Mouse (Mus musculus) CH12.LX (cell line): ENCODE results near the gene 1500011B03Rik. TPM values are rescaled to one million over a fixed set of nuclear protein-coding genes. Genes with fewer than 3 reads are reported as not detected.
"Not testable (repeated sequence)": the region's sequence is repeated elsewhere in the genome, so short reads cannot be mapped to it uniquely, and the experiment has no call there.

Experiments used
- DNase-seq: peaks from one replicate; pipeline ENCODE4 v3.0.0-alpha.2; 2013; ENCODE audit errors: extremely low read depth
- H3K27ac ChIP-seq: 2 replicates; pipeline ENCODE4 v1.5.1; 2012; ENCODE audit warnings: low read depth, mild to moderate bottlenecking, control low read depth, moderate library complexity; ENCODE audit not compliant: insufficient read depth
- H3K27me3 ChIP-seq: replicated peaks from 2 replicates; pipeline ENCODE3; 2012; ENCODE audit warnings: inconsistent platforms
- H3K36me3 ChIP-seq, 2 experiments: replicated peaks in 1 of 2; 2 replicates each; pipeline versions ENCODE3 to v1.6.1; 2012; ENCODE audit warnings: inconsistent platforms in 1 of 2, low read length in 1 of 2, mild to moderate bottlenecking in 1 of 2, mixed read lengths in 1 of 2, moderate library complexity in 1 of 2; ENCODE audit not compliant: control insufficient read depth in 1 of 2, insufficient read depth in 1 of 2
- H3K4me1 ChIP-seq, 2 experiments: 2 replicates each; pipeline ENCODE4 v1.6.1; 2012; ENCODE audit warnings: inconsistent platforms in 1 of 2, moderate library complexity in 1 of 2; ENCODE audit not compliant: insufficient read depth in 2 of 2, control insufficient read depth in 1 of 2
- H3K4me2 ChIP-seq: 2 replicates; pipeline ENCODE4 v1.6.1; 2012; ENCODE audit warnings: low read depth, mild to moderate bottlenecking, control low read depth; ENCODE audit not compliant: poor library complexity, insufficient read depth, severe bottlenecking
- H3K4me3 ChIP-seq, 3 experiments: fragments of 150-350 bp in 1 of 3; sonication (generic) in 1 of 3; replicated peaks in 1 of 3; 2 replicates each; pipeline versions ENCODE3 to v1.5.1; 2011 to 2012; ENCODE audit warnings: low read depth in 2 of 3, low read length in 2 of 3, mild to moderate bottlenecking in 2 of 3, moderate library complexity in 2 of 3, control low read depth in 1 of 3, improper control_type of control experiment in 1 of 3, inconsistent platforms in 1 of 3, mixed read lengths in 1 of 3; ENCODE audit not compliant: poor library complexity in 1 of 3
- H3K79me2 ChIP-seq: replicated peaks from 2 replicates; pipeline ENCODE4 v1.6.1; 2012; ENCODE audit warnings: mild to moderate bottlenecking, moderate library complexity; ENCODE audit not compliant: control insufficient read depth, poor library complexity, insufficient read depth, severe bottlenecking; ENCODE audit errors: extremely low read depth
- H3K9ac ChIP-seq: 2 replicates; pipeline ENCODE4 v1.6.1; 2012; ENCODE audit warnings: low read depth, mild to moderate bottlenecking, control low read depth, moderate library complexity; ENCODE audit not compliant: insufficient read depth
- H3K9me3 ChIP-seq: replicated peaks from 2 replicates; pipeline ENCODE3; 2012; ENCODE audit warnings: low read length, inconsistent platforms, mixed read lengths
- CHD1 ChIP-seq: IDR thresholded peaks from 2 replicates; pipeline ENCODE4 v1.6.1; 2012; ENCODE audit warnings: low read depth, low read length, improper control_type of control experiment, inconsistent platforms
- CHD2 ChIP-seq: IDR thresholded peaks from 2 replicates; pipeline ENCODE4 v1.6.1; 2011; ENCODE audit warnings: low read length, improper control_type of control experiment
- EP300 ChIP-seq: IDR thresholded peaks from 2 replicates; pipeline ENCODE4 v1.6.1; 2011; ENCODE audit warnings: low read length, improper control_type of control experiment
- JUN ChIP-seq: IDR thresholded peaks from 2 replicates; pipeline ENCODE4 v1.6.1; 2011; ENCODE audit warnings: low read depth, mild to moderate bottlenecking, low read length, improper control_type of control experiment, moderate library complexity; ENCODE audit not compliant: insufficient read depth
- KAT2A ChIP-seq: IDR thresholded peaks from 2 replicates; pipeline ENCODE4 v1.6.1; 2012; ENCODE audit warnings: low read length, improper control_type of control experiment, inconsistent platforms; ENCODE audit not compliant: insufficient replicate concordance
- MAZ ChIP-seq: IDR thresholded peaks from 2 replicates; pipeline ENCODE4 v1.6.1; 2012; ENCODE audit warnings: low read depth, mild to moderate bottlenecking, inconsistent platforms, low read length, improper control_type of control experiment, moderate library complexity
- NELFE ChIP-seq: IDR thresholded peaks from 2 replicates; pipeline ENCODE4 v1.6.1; 2011; ENCODE audit warnings: low read depth, low read length, improper control_type of control experiment
- NRF1 ChIP-seq: IDR thresholded peaks from 2 replicates; pipeline ENCODE4 v1.6.1; 2014; ENCODE audit warnings: low read depth, mild to moderate bottlenecking, inconsistent platforms, low read length, improper control_type of control experiment, moderate library complexity
- POLR2A ChIP-seq: IDR thresholded peaks from 2 replicates; pipeline ENCODE4 v1.6.1; 2011; ENCODE audit warnings: low read depth, mild to moderate bottlenecking, improper control_type of control experiment, low read length
- POLR2AphosphoS2 ChIP-seq: IDR thresholded peaks from 2 replicates; pipeline ENCODE4 v1.6.1; 2011; ENCODE audit warnings: low read depth, low read length, improper control_type of control experiment
- RAD21 ChIP-seq: IDR thresholded peaks from 2 replicates; pipeline ENCODE4 v1.6.1; 2011; ENCODE audit warnings: low read depth, mild to moderate bottlenecking, low read length, improper control_type of control experiment, moderate library complexity
- SIN3A ChIP-seq: IDR thresholded peaks from 2 replicates; pipeline ENCODE4 v1.6.1; 2012; ENCODE audit warnings: low read length, improper control_type of control experiment, inconsistent platforms
- SMC3 ChIP-seq: IDR thresholded peaks from 2 replicates; pipeline ENCODE4 v1.6.1; 2011; ENCODE audit warnings: low read depth, low read length, improper control_type of control experiment
- TBP ChIP-seq: conservative IDR thresholded peaks from 2 replicates; pipeline ENCODE4 v1.6.1; 2011; ENCODE audit warnings: low read depth, low read length, improper control_type of control experiment
- USF1 ChIP-seq: IDR thresholded peaks from 2 replicates; pipeline ENCODE4 v1.6.1; 2014; ENCODE audit warnings: low read depth, mild to moderate bottlenecking, inconsistent platforms, low read length, improper control_type of control experiment
- USF2 ChIP-seq: conservative IDR thresholded peaks from 2 replicates; pipeline ENCODE4 v1.6.1; 2011; ENCODE audit warnings: low read depth, low read length, improper control_type of control experiment
- dilution Hi-C: fragments of 300-500 bp; cut with MboI; formaldehyde crosslinking; loops from 2 replicates; pipeline ENCODE4 v1.14.3; 2020; ENCODE audit warnings: low sequenced_read_pairs; ENCODE audit not compliant: extremely low pct_unique_long_range_greater_than_20kb, extremely low pct_ligation_motif_present
- in situ Hi-C: fragments of 300-500 bp; cut with MboI; formaldehyde crosslinking; loops from 3 replicates; pipeline ENCODE4 v1.14.3; 2019; ENCODE audit warnings: low sequenced_read_pairs, low pct_ligation_motif_present, low pct_unique_long_range_greater_than_20kb, mixed read lengths
- polyA plus RNA-seq: library from polyadenylated mRNA; unstranded; fragments of >175 nt; gene quantifications from 2 replicates; pipeline ENCODE4 v1.2.1, GENCODE M21; 2012; ENCODE audit warnings: low read depth; ENCODE audit not compliant: insufficient read length
- total RNA-seq, 2 experiments: library from RNA; depleted of rRNA; stranded (reverse); fragments of 300-350 nt in 1 of 2; fragments of >200 nt in 1 of 2; gene quantifications; 2 replicates each; pipeline ENCODE4 v1.2.3; 2012 to 2014

1500011B03Rik gene
- total and polyA plus RNA-seq, 3 experiments = 15.5 to 39.1 (median 31.4) TPM

DNA sequence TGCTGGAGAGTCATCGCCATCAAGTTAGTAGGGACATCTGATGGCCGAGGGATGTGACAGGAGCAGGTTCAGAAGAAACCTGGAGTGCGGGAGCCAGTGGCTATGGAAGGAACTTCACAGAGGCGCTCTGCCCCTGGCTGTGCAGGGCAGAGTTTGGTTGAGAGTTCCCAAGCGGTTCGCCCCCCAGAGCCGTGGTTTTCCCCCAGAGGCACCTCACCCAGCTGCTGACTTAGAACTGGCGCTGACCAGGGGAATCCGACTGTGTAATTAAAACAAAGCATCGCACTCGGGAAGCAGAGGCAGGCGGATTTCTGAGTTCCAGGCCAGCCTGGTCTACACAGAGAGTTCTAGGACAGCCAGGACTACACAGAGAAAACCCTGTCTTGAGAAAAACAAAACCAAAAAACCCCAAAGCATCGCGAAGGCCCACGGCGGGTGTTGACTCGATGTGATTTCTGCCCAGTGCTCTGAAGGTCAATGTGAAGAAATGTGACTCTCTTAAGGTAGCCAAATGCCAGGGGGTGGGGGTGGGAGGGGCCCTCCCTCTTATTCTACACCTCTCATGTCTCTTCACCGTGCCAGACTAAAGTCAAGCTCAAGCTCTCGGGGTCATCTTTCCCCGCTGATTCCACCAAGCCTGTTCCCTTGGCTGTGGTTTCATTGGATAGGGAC lies 28.4 kb upstream of the 1500011B03Rik start:
- Histone ChIP-seq H3K79me2 (no peaks in the 10 kb centered on the region), H3K9ac (no peak overlapping the region), H3K36me3 (no peaks in the 10 kb centered on the region), H3K9me3 (no peaks in the 10 kb centered on the region), H3K27ac (no peak overlapping the region), H3K4me3 (no peak overlapping the region), H3K27me3 (peaks cover 3% of the 10 kb centered on the region), H3K4me1 (peaks cover 8 to 16% of the 10 kb centered on the region in 2 experiments), H3K4me2 (no peak overlapping the region)
- dilution Hi-C loops = no loop called here
- TF ChIP-seq JUN = no peak
- TF ChIP-seq NRF1 = no peak
- no peak for TF ChIP-seq CHD2
- TF ChIP-seq MAZ = no peak
- TF ChIP-seq RAD21 = no peak
- TF ChIP-seq NELFE = no peak
- no peak for TF ChIP-seq EP300
- TF ChIP-seq KAT2A = no peak
- no peak for TF ChIP-seq POLR2A
- no peak for TF ChIP-seq SMC3
- no peak for TF ChIP-seq CHD1
- no peak for TF ChIP-seq POLR2AphosphoS2
- no peak for TF ChIP-seq SIN3A
- no peak for TF ChIP-seq USF1
- DNase-seq = no peak
- in situ Hi-C loops = no loop called here

DNA sequence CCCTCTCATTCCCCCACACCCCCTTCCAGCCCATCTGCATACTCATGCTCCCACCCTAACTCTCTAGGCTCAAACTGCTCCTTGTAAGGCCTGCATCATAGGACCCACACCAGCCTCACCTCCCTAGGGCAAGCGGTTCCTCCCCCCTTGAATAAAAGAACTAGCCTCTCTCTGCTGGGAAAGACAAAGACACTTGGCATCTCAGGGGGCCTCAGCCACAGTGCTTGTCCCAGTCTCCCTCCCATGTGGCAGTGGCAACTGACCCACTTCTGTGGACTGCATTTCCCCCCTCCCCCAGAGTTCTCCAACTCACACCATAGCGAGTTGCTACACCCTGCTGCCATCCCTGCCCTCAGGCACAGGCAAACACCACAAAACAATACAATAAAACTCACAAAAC lies 21.1 kb upstream of the 1500011B03Rik start:
- H3K9ac ChIP-seq, H3K9me3 ChIP-seq, H3K79me2 ChIP-seq, DNase-seq, H3K4me3 ChIP-seq, dilution Hi-C loops, H3K36me3 ChIP-seq, H3K4me2 ChIP-seq, H3K27me3 ChIP-seq, H3K27ac ChIP-seq, H3K4me1 ChIP-seq, in situ Hi-C loops: not testable (repeated sequence)

DNA sequence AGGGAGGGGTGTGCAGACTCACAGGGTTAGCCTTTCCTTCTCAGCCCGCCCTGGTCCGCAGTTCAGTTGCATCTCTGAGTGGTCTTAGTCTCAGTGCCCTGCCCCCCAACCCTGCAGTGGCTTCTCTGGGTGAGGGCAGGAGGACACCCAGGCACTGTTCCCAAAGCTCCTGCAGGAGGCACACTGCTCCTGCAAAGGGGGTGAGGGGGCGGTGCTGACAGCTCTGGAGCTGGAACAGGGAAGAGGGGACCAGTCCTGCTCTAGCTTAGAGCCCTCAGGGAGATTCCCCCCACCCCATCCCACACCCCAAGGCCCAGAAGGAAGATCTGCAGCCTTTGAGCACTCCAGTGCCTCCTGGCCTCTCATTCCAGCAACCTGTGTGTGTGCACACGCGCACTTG lies 19.4 kb upstream of the 1500011B03Rik start:
- no peak overlapping the region for H3K4me2 ChIP-seq
- no peaks in the 10 kb centered on the region for H3K79me2 ChIP-seq
- no peak for DNase-seq
- H3K9me3 ChIP-seq = no peaks in the 10 kb centered on the region
- dilution Hi-C loops (no loop called here), in situ Hi-C loops (no loop called here)
- H3K36me3 ChIP-seq = no peaks in the 10 kb centered on the region
- H3K27me3 ChIP-seq = peaks cover 4% of the 10 kb centered on the region
- no peak overlapping the region for H3K27ac ChIP-seq
- H3K9ac ChIP-seq = no peak overlapping the region
- H3K4me3 ChIP-seq = no peak overlapping the region
- H3K4me1 ChIP-seq = no peaks in the 10 kb centered on the region
- TF ChIP-seq TBP (no peak), JUN (no peak), USF2 (no peak)
- TF ChIP-seq, all 38 proteins: peak for 0

DNA sequence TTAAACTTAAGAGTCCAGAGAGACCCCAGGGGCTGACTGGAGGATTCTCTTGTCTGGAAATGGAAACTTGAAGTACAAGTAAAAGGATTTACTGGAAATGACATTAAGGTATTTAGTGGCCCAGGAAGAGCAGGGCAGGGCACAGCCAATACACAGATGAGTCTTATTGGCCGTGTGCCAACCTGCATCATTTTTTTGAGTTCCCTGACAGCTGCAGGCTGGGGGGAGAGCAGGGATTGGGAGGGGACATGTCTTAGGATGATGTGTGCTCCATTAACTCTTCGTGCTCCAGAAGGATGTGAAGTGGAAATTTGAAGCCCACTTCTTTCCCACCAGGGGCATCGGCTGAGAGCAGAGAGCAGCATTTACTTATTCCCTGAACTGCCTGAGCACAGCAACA lies 18.9 kb upstream of the 1500011B03Rik start:
- DNase-seq, H3K27ac ChIP-seq, H3K36me3 ChIP-seq, H3K4me2 ChIP-seq, dilution Hi-C loops, H3K4me1 ChIP-seq, H3K9ac ChIP-seq, in situ Hi-C loops, H3K27me3 ChIP-seq, H3K4me3 ChIP-seq, H3K79me2 ChIP-seq, H3K9me3 ChIP-seq: not testable (repeated sequence)
